In genomic region chr3:116128311-116129204, GRCm38 (mm10) we compare ENCODE assay signal across 7 mouse cellular contexts. TPM values are rescaled to one million over a fixed set of nuclear protein-coding genes. Genes with fewer than 3 reads are reported as not detected.
DNase-seq lines count a peak whose midpoint lies in the region; ATAC-seq and TF ChIP-seq lines count a peak whose summit lies in the region.

No protein-coding gene starts in this region.

- H3K9ac ChIP-seq in CH12.LX (ENCODE audit: insufficient read depth, low read depth), result no peak overlapping the region
- peak overlapping the region; percentile 58 for H3K9ac ChIP-seq in heart, embryonic 15.5 days
- peak overlapping the region; percentile 34; the same call in 1 of the 2 replicates for H3K9ac ChIP-seq in liver, embryonic 14.5 days (replicated peaks)

- ATAC-seq in heart, embryonic 15.5 days (replicated peaks; ENCODE audit: insufficient number of reproducible peaks, insufficient read depth, low FRiP score, low read depth), result no peak
- no peak for ATAC-seq in liver, embryonic 14.5 days (ENCODE audit: insufficient read depth)

- dilution Hi-C loops in CH12.LX (cut with MboI; ENCODE audit: extremely low pct_ligation_motif_present, extremely low pct_unique_long_range_greater_than_20kb, low sequenced_read_pairs), result no loop called here

- H3K4me3 ChIP-seq in CH12.LX (replicated peaks in 1 of 3; ENCODE audit: low read depth in 2 of 3, low read length in 2 of 3, poor library complexity in 1 of 3), result no peak overlapping the region
- H3K4me3 ChIP-seq in heart, embryonic 15.5 days, result peak overlapping the region; percentile 58
- peak overlapping the region; percentile 39 to 70 for H3K4me3 ChIP-seq in liver, embryonic 14.5 days (ENCODE audit: insufficient read depth in 1 of 2, low read depth in 2 of 2, low read length in 2 of 2)

- H3K79me2 ChIP-seq in CH12.LX (replicated peaks; ENCODE audit: control insufficient read depth, extremely low read depth, insufficient read depth, poor library complexity, severe bottlenecking), result no peaks in the 10 kb centered on the region

- WGBS in heart, embryonic 15.5 days, result 25% methylated on average over 18 of the region's 18 CpGs
- 61% methylated on average over 18 of the region's 18 CpGs for WGBS in liver, embryonic 14.5 days (ENCODE audit: insufficient replicate concordance)

- no peak for TF ChIP-seq POLR2A in CH12.LX (IDR thresholded peaks at IDR 0.05; ENCODE audit: low read depth, low read length)

- TF ChIP-seq RAD21 in CH12.LX (IDR thresholded peaks at IDR 0.05; ENCODE audit: low read depth, low read length), result no peak

- TF ChIP-seq EP300 in CH12.LX (IDR thresholded peaks at IDR 0.05; ENCODE audit: low read length), result no peak
- TF ChIP-seq EP300 in liver, embryonic 14.5 days (IDR thresholded peaks at IDR 0.05; ENCODE audit: low read depth), result no peak

- no peaks in the 10 kb centered on the region for H3K9me3 ChIP-seq in CH12.LX (replicated peaks; ENCODE audit: low read length)
- no peaks in the 10 kb centered on the region for H3K9me3 ChIP-seq in heart, embryonic 15.5 days (replicated peaks)
- H3K9me3 ChIP-seq in liver, embryonic 14.5 days (ENCODE audit: control insufficient read depth, low read length), result no peaks in the 10 kb centered on the region

- peak; percentile 41 for DNase-seq in 3T3-L1 (ENCODE audit: low read depth, low spot score)
- DNase-seq in CH12.LX (ENCODE audit: extremely low read depth), result no peak
- DNase-seq in liver, embryonic 14.5 days (ENCODE audit: low read depth in 3 of 3, low spot score in 3 of 3), result no peak
- no peak for DNase-seq in embryo, embryonic 11 days
- DNase-seq in layer of hippocampus, adult 9-10 months (ENCODE audit: low spot score), result no peak
- no peak for DNase-seq in layer of hippocampus, postnatal 25 days (ENCODE audit: extremely low spot score in 1 of 2, low spot score in 1 of 2)

- H3K36me3 ChIP-seq in CH12.LX (replicated peaks in 1 of 2; ENCODE audit: control insufficient read depth in 1 of 2, insufficient read depth in 1 of 2, low read length in 1 of 2), result no peaks in the 10 kb centered on the region
- H3K36me3 ChIP-seq in heart, embryonic 15.5 days, result peaks cover 15% of the 10 kb centered on the region
- H3K36me3 ChIP-seq in liver, embryonic 14.5 days (replicated peaks; ENCODE audit: control insufficient read depth, insufficient read depth, low read depth), result no peaks in the 10 kb centered on the region; the same call in 1 of the 2 replicates

- no peaks in the 10 kb centered on the region for H3K27me3 ChIP-seq in CH12.LX (replicated peaks)
- no peaks in the 10 kb centered on the region for H3K27me3 ChIP-seq in heart, embryonic 15.5 days
- no peaks in the 10 kb centered on the region for H3K27me3 ChIP-seq in liver, embryonic 14.5 days (ENCODE audit: control insufficient read depth, insufficient read depth, low read length)

- in situ Hi-C loops in CH12.LX (cut with MboI; ENCODE audit: low pct_ligation_motif_present, low pct_unique_long_range_greater_than_20kb, low sequenced_read_pairs), result no loop called here

- no peak for TF ChIP-seq CTCF in CH12.LX (conservative IDR thresholded peaks at IDR 0.05 in 1 of 2, IDR thresholded peaks at IDR 0.05 in 1 of 2; ENCODE audit: low read depth in 2 of 2, low read length in 2 of 2)
- no peak for TF ChIP-seq CTCF in liver, embryonic 14.5 days (IDR thresholded peaks at IDR 0.05; ENCODE audit: low read depth)

- no peak overlapping the region for H3K27ac ChIP-seq in CH12.LX (ENCODE audit: insufficient read depth, low read depth)
- H3K27ac ChIP-seq in heart, embryonic 15.5 days, result peak overlapping the region; percentile 87
- H3K27ac ChIP-seq in liver, embryonic 14.5 days, result no peak overlapping the region

- H3K4me1 ChIP-seq in CH12.LX (ENCODE audit: control insufficient read depth in 1 of 2, insufficient read depth in 2 of 2), result peaks cover 0 to 44% of the 10 kb centered on the region in 2 experiments; a peak in 2 of 4 replicates
- H3K4me1 ChIP-seq in heart, embryonic 15.5 days (replicated peaks), result peaks cover 9% of the 10 kb centered on the region; the same call in 1 of the 2 replicates
- peaks cover 2 to 4% of the 10 kb centered on the region in 2 experiments; a peak in 1 of 4 replicates for H3K4me1 ChIP-seq in liver, embryonic 14.5 days (replicated peaks; ENCODE audit: control insufficient read depth in 2 of 2, insufficient read depth in 2 of 2, low read length in 1 of 2)

- peak overlapping the region; percentile 91; the same call in 1 of the 2 replicates for H3K4me2 ChIP-seq in CH12.LX (ENCODE audit: insufficient read depth, low read depth, poor library complexity, severe bottlenecking)
- peak overlapping the region; percentile 61 for H3K4me2 ChIP-seq in heart, embryonic 15.5 days
- peak overlapping the region; percentile 43 for H3K4me2 ChIP-seq in liver, embryonic 14.5 days (ENCODE audit: low read depth)

TF ChIP-seq in CH12.LX, 34 proteins besides CTCF, POLR2A, EP300 and RAD21:
- TF ChIP-seq SIN3A (IDR thresholded peaks at IDR 0.05; ENCODE audit: low read length) (no peak), ZNF384 (IDR thresholded peaks at IDR 0.05; ENCODE audit: low read depth, low read length) (peak; percentile 75)
TF ChIP-seq in CH12.LX: peak in this region for 1.

RNA-seq across cellular contexts. Expression of gene Vcam1, which starts 0.9 kb away (rescaled TPM):
- 0.29 TPM in 1 of 2 replicates, not detected in the other for total RNA-seq in CH12.LX (2012; rRNA removed)
- 2.2 TPM in 2 replicates for total RNA-seq in CH12.LX (2014; rRNA removed)
- polyA plus RNA-seq in CH12.LX (2012; ENCODE audit: insufficient read length, low read depth), result 1.8 and 1.9 TPM in 2 replicates
- polyA plus RNA-seq in heart, embryonic 15.5 days (2015; fragmentation: Nextera tagmentation; extraction: Ambion mirVana), result 77.8 and 78.2 TPM in 2 replicates
- 13.5 and 22.3 TPM in 2 replicates for polyA plus RNA-seq in liver, embryonic 14.5 days (2012; rRNA removed)
- 71.1 and 74.2 TPM in 2 replicates for polyA plus RNA-seq in liver, embryonic 14.5 days (2014; fragmentation: Nextera tagmentation; extraction: Ambion mirVana)
- 10 to 100 TPM; 21.8 to 26.7 TPM for total RNA-seq in layer of hippocampus, postnatal 25 days (2021)

Comparison
In these comparisons a context has a peak if more than half of its experiments do, and no peak if none do; other contexts are left out.
1. H3K4me3 ChIP-seq: peak in heart, embryonic 15.5 days (single experiment) and liver, embryonic 14.5 days (2 of 2); none in CH12.LX (0 of 3).
2. Peak in every context shown above with its lines, with median percentiles within 50 percentile points of each other: H3K4me2 ChIP-seq.